Mouse (Mus musculus) midbrain, embryonic 12.5 days (tissue): ENCODE data around the gene Plpp7. TPM values are rescaled to one million over a fixed set of nuclear protein-coding genes. Genes with fewer than 3 reads are reported as not detected.

ENCODE experiments used
- ATAC-seq: fragments of 200-750 bp; cut with Nextera tagmentation; 2 replicates; pipeline ENCODE4 v1.8.0; 2017; ENCODE audit warnings: low read depth, moderate TSS enrichment, moderate library complexity; ENCODE audit not compliant: low FRiP score
- H3K27ac ChIP-seq: fragments of 300-500 bp; sonication (generic); replicated peaks from 2 replicates; pipeline ENCODE4 v1.5.1; 2016; ENCODE audit warnings: mild to moderate bottlenecking
- H3K27me3 ChIP-seq: fragments of 300-500 bp; sonication (generic); 2 replicates; pipeline ENCODE4 v1.6.1; 2016; ENCODE audit warnings: mild to moderate bottlenecking
- H3K36me3 ChIP-seq: fragments of 300-500 bp; sonication (generic); 2 replicates; pipeline ENCODE4 v1.6.1; 2016
- H3K4me1 ChIP-seq: fragments of 300-500 bp; sonication (generic); 2 replicates; pipeline ENCODE4 v1.6.1; 2016
- H3K4me2 ChIP-seq: fragments of 300-500 bp; sonication (generic); replicated peaks from 2 replicates; pipeline ENCODE4 v1.6.1; 2016; ENCODE audit warnings: mild to moderate bottlenecking, moderate library complexity
- H3K4me3 ChIP-seq: fragments of 300-500 bp; sonication (generic); 2 replicates; pipeline ENCODE4 v1.5.1; 2016; ENCODE audit warnings: mild to moderate bottlenecking
- H3K9ac ChIP-seq: fragments of 300-500 bp; sonication (generic); replicated peaks from 2 replicates; pipeline ENCODE4 v1.6.1; 2016; ENCODE audit warnings: mild to moderate bottlenecking, moderate library complexity
- H3K9me3 ChIP-seq: fragments of 300-500 bp; sonication (generic); 2 replicates; pipeline ENCODE4 v1.6.1; 2016; ENCODE audit warnings: mild to moderate bottlenecking
- WGBS: fragments of 180-500 bp; shearing (Covaris S2); methylation state at CpG from one replicate; pipeline ENCODE4 v1.1.7; 2016; 5-methylcytosine and 5-hydroxymethylcytosine counted together
- polyA plus RNA-seq: library from polyadenylated mRNA; unstranded; fragments of >200 nt; fragmentation: Nextera tagmentation; extraction: Ambion mirVana; gene quantifications from 2 replicates; pipeline ENCODE4 v1.2.1, GENCODE M21; 2016

The Plpp7 gene
- polyA plus RNA-seq, 1 experiment from 2014 or later = 8.4 TPM

GRCm38 (mm10) chr2:32131205-32131834 lies 36.0 kb downstream of the Plpp7 start:
- no peaks in the 10 kb centered on the region for H3K9me3 ChIP-seq
- no peak overlapping the region for H3K4me3 ChIP-seq
- H3K4me1 ChIP-seq = peaks cover 11% of the 10 kb centered on the region
- no peak overlapping the region for H3K9ac ChIP-seq
- no peaks in the 10 kb centered on the region for H3K36me3 ChIP-seq
- WGBS = 87% methylated on average over 9 of the region's 9 CpGs
- H3K4me2 ChIP-seq = no peak overlapping the region
- ATAC-seq = no peak
- no peak overlapping the region for H3K27ac ChIP-seq
- H3K27me3 ChIP-seq = no peaks in the 10 kb centered on the region; the same call in 1 of the 2 replicates

GRCm38 (mm10) chr2:32131866-32132566 lies 36.7 kb downstream of the Plpp7 start:
- H3K27ac ChIP-seq = no peak overlapping the region
- H3K4me3 ChIP-seq = no peak overlapping the region
- no peak overlapping the region for H3K9ac ChIP-seq
- 66% methylated on average over 6 of the region's 6 CpGs for WGBS
- H3K4me2 ChIP-seq = no peak overlapping the region
- peaks cover 12% of the 10 kb centered on the region for H3K4me1 ChIP-seq
- no peak for ATAC-seq
- no peaks in the 10 kb centered on the region; the same call in 1 of the 2 replicates for H3K27me3 ChIP-seq
- H3K9me3 ChIP-seq = no peaks in the 10 kb centered on the region
- H3K36me3 ChIP-seq = no peaks in the 10 kb centered on the region

GRCm38 (mm10) chr2:32132567-32132992 lies 37.3 kb downstream of the Plpp7 start:
- 4% methylated on average over 12 of the region's 12 CpGs for WGBS
- no peak for ATAC-seq
- Histone ChIP-seq H3K4me3 (no peak overlapping the region), H3K9me3 (no peaks in the 10 kb centered on the region), H3K4me2 (no peak overlapping the region), H3K36me3 (no peaks in the 10 kb centered on the region), H3K4me1 (peaks cover 17% of the 10 kb centered on the region), H3K9ac (no peak overlapping the region), H3K27ac (no peak overlapping the region), H3K27me3 (no peaks in the 10 kb centered on the region; the same call in 1 of the 2 replicates)

GRCm38 (mm10) chr2:32134039-32134438 lies 38.7 kb downstream of the Plpp7 start:
- H3K27ac ChIP-seq = no peak overlapping the region
- H3K9me3 ChIP-seq = no peaks in the 10 kb centered on the region
- 9% methylated on average over 2 of the region's 2 CpGs for WGBS
- ATAC-seq = no peak
- H3K9ac ChIP-seq = no peak overlapping the region
- no peaks in the 10 kb centered on the region for H3K36me3 ChIP-seq
- no peak overlapping the region for H3K4me2 ChIP-seq
- H3K4me3 ChIP-seq = no peak overlapping the region
- peaks cover 17% of the 10 kb centered on the region for H3K4me1 ChIP-seq
- no peaks in the 10 kb centered on the region; the same call in 1 of the 2 replicates for H3K27me3 ChIP-seq

GRCm38 (mm10) chr2:32137667-32138266 lies 42.4 kb downstream of the Plpp7 start:
- Histone ChIP-seq H3K27me3 (no peaks in the 10 kb centered on the region), H3K9ac (peak overlapping the region; percentile 72), H3K27ac (peak overlapping the region; percentile 83), H3K4me2 (peak overlapping the region; percentile 87), H3K4me3 (peak overlapping the region; percentile 60), H3K4me1 (0 out of 2 replicates have a peak, but pooled peaks cover 10% of the 10 kb centered on the region), H3K9me3 (no peaks in the 10 kb centered on the region), H3K36me3 (no peaks in the 10 kb centered on the region)
- ATAC-seq = peak; percentile 96
- WGBS = under 1% methylated on average over 40 of the region's 40 CpGs

- H3K4me2 ChIP-seq = no peak overlapping the region
- no peak overlapping the region for H3K4me3 ChIP-seq
- 82% methylated on average over 5 of the region's 5 CpGs for WGBS
- no peak for ATAC-seq
- no peak overlapping the region for H3K27ac ChIP-seq
- no peak overlapping the region for H3K9ac ChIP-seq
- H3K9me3 ChIP-seq = no peaks in the 10 kb centered on the region
- H3K36me3 ChIP-seq = no peaks in the 10 kb centered on the region
- H3K27me3 ChIP-seq = no peaks in the 10 kb centered on the region
- 0 out of 2 replicates have a peak, but pooled peaks cover 10% of the 10 kb centered on the region for H3K4me1 ChIP-seq
These were observed 44.0 kb downstream of the Plpp7 start for GRCm38 (mm10) chr2:32139377-32139776.

- no peak overlapping the region for H3K4me2 ChIP-seq
- 15% methylated on average over 4 of the region's 4 CpGs for WGBS
These were observed 45.2 kb downstream of the Plpp7 start for GRCm38 (mm10) chr2:32140498-32140934.

GRCm38 (mm10) chr2:32141602-32142001 lies 46.3 kb downstream of the Plpp7 start:
- no peak overlapping the region for H3K4me3 ChIP-seq
- no peaks in the 10 kb centered on the region for H3K36me3 ChIP-seq
- no peak overlapping the region for H3K9ac ChIP-seq
- H3K27ac ChIP-seq = no peak overlapping the region
- 86% methylated on average over 6 of the region's 6 CpGs for WGBS
- no peak for ATAC-seq
- no peak overlapping the region for H3K4me2 ChIP-seq
- no peaks in the 10 kb centered on the region for H3K27me3 ChIP-seq
- H3K4me1 ChIP-seq = 0 out of 2 replicates have a peak, but pooled peaks cover 10% of the 10 kb centered on the region
- no peaks in the 10 kb centered on the region for H3K9me3 ChIP-seq

More at GRCm38 (mm10) chr2:32140498-32140934, 45.2 kb downstream of the Plpp7 start:
- peak overlapping the region; percentile 73 for H3K27ac ChIP-seq
- H3K9ac ChIP-seq = no peak overlapping the region
- no peaks in the 10 kb centered on the region for H3K9me3 ChIP-seq
- 0 out of 2 replicates have a peak, but pooled peaks cover 10% of the 10 kb centered on the region for H3K4me1 ChIP-seq
- H3K36me3 ChIP-seq = no peaks in the 10 kb centered on the region
- no peak for ATAC-seq
- H3K27me3 ChIP-seq = no peaks in the 10 kb centered on the region
- no peak overlapping the region for H3K4me3 ChIP-seq

GRCm38 (mm10) chr2:32142368-32142767 lies 47.0 kb downstream of the Plpp7 start:
- H3K9me3 ChIP-seq = no peaks in the 10 kb centered on the region
- WGBS = 74% methylated on average over 6 of the region's 6 CpGs
- no peak overlapping the region for H3K4me2 ChIP-seq
- H3K4me3 ChIP-seq = no peak overlapping the region
- H3K27ac ChIP-seq = no peak overlapping the region
- 0 out of 2 replicates have a peak, but pooled peaks cover 4% of the 10 kb centered on the region for H3K4me1 ChIP-seq
- no peak overlapping the region for H3K9ac ChIP-seq
- H3K36me3 ChIP-seq = no peaks in the 10 kb centered on the region
- H3K27me3 ChIP-seq = no peaks in the 10 kb centered on the region
- ATAC-seq = no peak

GRCm38 (mm10) chr2:32144633-32145032 lies 49.3 kb downstream of the Plpp7 start:
- 86% methylated on average over 5 of the region's 5 CpGs for WGBS
- no peaks in the 10 kb centered on the region for H3K36me3 ChIP-seq
- H3K27ac ChIP-seq = no peak overlapping the region
- H3K4me3 ChIP-seq = no peak overlapping the region
- H3K4me1 ChIP-seq = 0 out of 2 replicates have a peak, but pooled peaks cover 3% of the 10 kb centered on the region
- H3K4me2 ChIP-seq = no peak overlapping the region
- H3K9me3 ChIP-seq = no peaks in the 10 kb centered on the region
- no peak overlapping the region for H3K9ac ChIP-seq
- ATAC-seq = no peak
- H3K27me3 ChIP-seq = no peaks in the 10 kb centered on the region

GRCm38 (mm10) chr2:32146617-32147162 lies 51.4 kb downstream of the Plpp7 start:
- no peak overlapping the region for H3K4me3 ChIP-seq

More at GRCm38 (mm10) chr2:32146617-32147162, 51.4 kb downstream of the Plpp7 start:
- no peak overlapping the region for H3K27ac ChIP-seq
- no peak for ATAC-seq
- H3K4me1 ChIP-seq = peaks cover 8% of the 10 kb centered on the region; the same call in 1 of the 2 replicates
- no peak overlapping the region for H3K9ac ChIP-seq
- no peaks in the 10 kb centered on the region for H3K9me3 ChIP-seq
- H3K27me3 ChIP-seq = no peaks in the 10 kb centered on the region
- WGBS = 78% methylated on average over 5 of the region's 5 CpGs
- no peaks in the 10 kb centered on the region for H3K36me3 ChIP-seq
- no peak overlapping the region for H3K4me2 ChIP-seq
